Mouse (Mus musculus): ENCODE data around the gene Cplane1. TPM values are rescaled to one million over a fixed set of nuclear protein-coding genes. Genes with fewer than 3 reads are reported as not detected.
"Not testable (repeated sequence)": the region's sequence is repeated elsewhere in the genome, so short reads cannot be mapped to it uniquely, and the experiment has no call there.

The Cplane1 gene
- polyA plus RNA-seq, 1 experiment from 2014 or later = 9.8 TPM

GRCm38 (mm10) chr15:8267211-8267610 lies 98.3 kb downstream of the Cplane1 start:
- 91% methylated on average over 3 of the region's 3 CpGs for WGBS
- no peak overlapping the region for H3K4me3 ChIP-seq
- no peaks in the 10 kb centered on the region for H3K4me1 ChIP-seq
- H3K9me3 ChIP-seq = no peaks in the 10 kb centered on the region
- DNase-seq (ENCODE audit: extremely low spot score, low spot score) = no peak
- H3K36me3 ChIP-seq (replicated peaks) = peaks cover 90% of the 10 kb centered on the region
- no peaks in the 10 kb centered on the region for H3K27me3 ChIP-seq (ENCODE audit: poor library complexity, severe bottlenecking)
- H3K27ac ChIP-seq = no peak overlapping the region

DNA sequence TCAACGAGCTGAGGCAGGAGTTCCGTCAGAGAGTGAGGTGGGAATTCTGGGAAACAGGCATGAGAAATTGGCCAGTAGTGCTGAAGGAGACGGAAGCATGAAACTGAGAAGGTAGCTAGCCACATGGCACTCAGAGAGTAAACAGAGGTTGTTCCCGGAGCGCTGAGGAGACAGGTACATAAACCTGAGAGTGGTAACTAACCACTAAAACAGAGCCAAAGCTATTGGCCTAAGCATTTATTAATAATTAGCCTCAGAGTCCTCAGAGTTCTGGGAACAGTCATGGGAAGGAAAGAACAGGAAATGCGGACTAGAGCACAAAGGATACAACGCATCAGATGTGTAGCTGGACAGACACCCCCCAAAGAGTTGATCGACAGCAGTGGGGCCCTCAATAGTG lies 99.3 kb downstream of the Cplane1 start:
- peaks cover 91% of the 10 kb centered on the region for H3K36me3 ChIP-seq (replicated peaks)
- 95% methylated on average over 8 of the region's 8 CpGs for WGBS
- no peak for DNase-seq (ENCODE audit: extremely low spot score, low spot score)
- no peak overlapping the region for H3K27ac ChIP-seq
- no peak overlapping the region for H3K4me3 ChIP-seq
- no peaks in the 10 kb centered on the region for H3K9me3 ChIP-seq
- no peaks in the 10 kb centered on the region for H3K4me1 ChIP-seq
- no peaks in the 10 kb centered on the region for H3K27me3 ChIP-seq (ENCODE audit: poor library complexity, severe bottlenecking)

DNA sequence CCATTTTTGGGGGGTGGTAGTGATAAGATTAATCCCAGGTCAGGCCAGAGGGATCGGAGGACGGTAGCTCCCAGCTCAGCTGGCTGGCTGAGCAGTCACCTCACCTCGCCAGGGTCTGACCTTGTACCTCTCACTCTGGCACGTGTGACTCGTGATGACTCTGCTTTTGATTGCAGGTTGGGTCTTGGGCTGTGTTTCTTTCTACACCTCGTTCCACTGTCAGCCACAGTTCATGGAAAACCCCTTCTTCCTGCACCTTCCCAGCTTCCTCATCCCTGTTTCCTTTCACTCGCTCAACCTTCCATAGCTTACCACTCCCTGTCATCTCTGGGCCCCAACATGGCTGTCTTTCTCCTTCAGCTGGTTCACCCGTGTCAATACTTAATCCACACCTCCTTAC lies 103.0 kb downstream of the Cplane1 start:
- Histone ChIP-seq H3K4me1 (no peaks in the 10 kb centered on the region), H3K9me3 (peaks cover 7% of the 10 kb centered on the region; the same call in 1 of the 2 replicates), H3K27me3 (ENCODE audit: poor library complexity, severe bottlenecking) (no peaks in the 10 kb centered on the region), H3K36me3 (replicated peaks) (peaks cover 72% of the 10 kb centered on the region), H3K4me3 (no peak overlapping the region), H3K27ac (no peak overlapping the region)
- 88% methylated on average over 8 of the region's 8 CpGs for WGBS
- DNase-seq (ENCODE audit: extremely low spot score, low spot score) = no peak

DNA sequence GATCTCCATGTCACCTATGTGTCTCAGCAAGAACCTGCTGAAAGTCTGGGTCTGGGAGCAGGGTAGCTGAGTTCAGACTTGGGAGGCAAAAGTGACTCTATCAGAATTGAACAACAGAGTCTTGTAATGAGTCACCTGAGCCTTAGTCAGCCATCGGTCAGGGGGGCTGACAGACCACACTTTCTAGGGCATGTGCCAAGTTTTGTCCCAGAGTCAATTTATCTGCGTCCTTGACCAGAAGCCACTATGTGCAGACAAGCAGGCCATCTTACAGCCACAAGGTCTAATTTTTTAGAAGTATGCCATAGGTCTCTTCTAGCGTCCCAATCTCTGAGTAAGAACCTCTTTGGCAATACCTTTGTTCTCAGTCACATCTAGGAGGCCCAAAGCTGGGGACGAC lies 109.0 kb downstream of the Cplane1 start:
- WGBS = 90% methylated on average over 4 of the region's 4 CpGs
- Histone ChIP-seq H3K36me3 (replicated peaks) (peaks cover 19% of the 10 kb centered on the region), H3K4me1 (peaks cover 10% of the 10 kb centered on the region), H3K9me3 (peaks cover 11% of the 10 kb centered on the region; the same call in 1 of the 2 replicates)
- H3K27me3 ChIP-seq (ENCODE audit: poor library complexity, severe bottlenecking); H3K27ac ChIP-seq; DNase-seq (ENCODE audit: extremely low spot score, low spot score); H3K4me3 ChIP-seq: not testable (repeated sequence)

- Histone ChIP-seq H3K4me1 (peaks cover 10% of the 10 kb centered on the region), H3K9me3 (peaks cover 11% of the 10 kb centered on the region; the same call in 1 of the 2 replicates), H3K27ac (peak overlapping the region; percentile 76), H3K4me3 (peak overlapping the region; percentile 43), H3K27me3 (ENCODE audit: poor library complexity, severe bottlenecking) (no peaks in the 10 kb centered on the region), H3K36me3 (replicated peaks) (0 out of 2 replicates have a peak, but pooled peaks cover 7% of the 10 kb centered on the region)
- WGBS = 40% methylated on average over 17 of the region's 17 CpGs
- DNase-seq (ENCODE audit: extremely low spot score, low spot score) = peak; percentile 32
These were observed 110.4 kb downstream of the Cplane1 start for GRCm38 (mm10) chr15:8279320-8279779.

DNA sequence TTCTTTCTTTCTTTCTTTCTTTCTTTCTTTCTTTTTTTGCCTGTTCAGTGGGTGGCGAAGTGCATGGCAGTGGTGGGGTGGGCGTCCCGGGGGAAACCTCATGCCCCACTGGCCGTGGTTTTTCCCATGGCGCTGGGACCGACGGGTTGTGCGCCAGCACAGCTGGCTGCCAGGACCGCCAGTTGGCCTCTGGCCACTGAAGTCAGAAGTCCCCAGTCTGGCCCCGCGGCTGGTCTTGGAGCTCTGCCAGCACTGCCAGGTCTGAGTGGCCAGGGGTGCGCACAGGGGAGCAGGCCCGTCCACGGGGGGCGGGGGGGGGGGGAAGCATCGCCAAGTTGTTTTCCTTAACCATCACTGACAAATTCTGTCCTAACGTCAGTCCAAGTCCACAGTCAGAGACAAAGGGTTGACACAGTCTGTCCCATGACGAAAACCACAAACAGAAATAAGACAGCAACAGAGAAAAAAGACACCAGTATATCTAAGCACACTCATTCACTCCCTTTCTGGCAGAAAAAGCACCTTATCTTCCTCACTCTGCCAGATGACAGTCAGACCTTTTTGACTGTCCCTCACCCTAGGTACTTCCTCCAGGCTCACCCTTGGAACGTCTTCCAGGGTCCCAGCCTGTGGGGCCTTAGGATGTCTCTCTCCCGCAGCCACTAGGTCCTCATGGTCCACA lies 111.2 kb downstream of the Cplane1 start:
- DNase-seq (ENCODE audit: extremely low spot score, low spot score) = no peak
- Histone ChIP-seq H3K4me3 (peak overlapping the region; percentile 43), H3K27ac (peak overlapping the region; percentile 76; the same call in 1 of the 2 replicates), H3K9me3 (peaks cover 11% of the 10 kb centered on the region; the same call in 1 of the 2 replicates), H3K4me1 (peaks cover 10% of the 10 kb centered on the region), H3K27me3 (ENCODE audit: poor library complexity, severe bottlenecking) (no peaks in the 10 kb centered on the region), H3K36me3 (replicated peaks) (0 out of 2 replicates have a peak, but pooled peaks cover 2% of the 10 kb centered on the region)
- 76% methylated on average over 20 of the region's 20 CpGs for WGBS

DNA sequence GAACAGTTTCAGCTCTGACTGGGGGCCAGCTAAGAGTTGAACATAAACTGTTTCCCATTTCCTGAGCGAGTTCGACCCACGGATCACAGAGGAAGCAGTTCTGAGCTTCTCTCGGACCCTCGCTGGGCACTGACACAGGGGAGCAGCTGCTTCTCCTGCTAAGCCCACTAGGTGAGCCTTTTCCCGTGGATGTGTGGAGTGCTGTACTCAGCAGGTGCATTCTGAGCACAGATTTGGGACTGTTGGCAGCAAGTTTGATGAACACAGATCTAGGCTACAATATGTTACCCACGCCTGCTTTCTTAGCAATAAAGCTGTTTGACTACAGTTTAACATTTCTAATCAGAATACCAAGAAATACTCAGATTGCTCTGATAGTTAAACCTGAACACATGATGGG lies 112.8 kb downstream of the Cplane1 start:
- no peak for DNase-seq (ENCODE audit: extremely low spot score, low spot score)
- H3K27ac ChIP-seq = no peak overlapping the region
- 87% methylated on average over 7 of the region's 7 CpGs for WGBS

GRCm38 (mm10) chr15:8282155-8282554 lies 113.2 kb downstream of the Cplane1 start:
- H3K4me1 ChIP-seq = peaks cover 10% of the 10 kb centered on the region
- H3K9me3 ChIP-seq = 0 out of 2 replicates have a peak, but pooled peaks cover 5% of the 10 kb centered on the region
- H3K27me3 ChIP-seq (ENCODE audit: poor library complexity, severe bottlenecking) = no peaks in the 10 kb centered on the region
- no peak for DNase-seq (ENCODE audit: extremely low spot score, low spot score)
- 95% methylated on average over 2 of the region's 2 CpGs for WGBS
- no peak overlapping the region for H3K4me3 ChIP-seq
- no peak overlapping the region for H3K27ac ChIP-seq
- no peaks in the 10 kb centered on the region for H3K36me3 ChIP-seq (replicated peaks)

More for the DNA sequence above, 112.8 kb downstream of the Cplane1 start:
- Histone ChIP-seq H3K36me3 (replicated peaks) (no peaks in the 10 kb centered on the region), H3K27me3 (ENCODE audit: poor library complexity, severe bottlenecking) (no peaks in the 10 kb centered on the region), H3K9me3 (0 out of 2 replicates have a peak, but pooled peaks cover 5% of the 10 kb centered on the region), H3K4me3 (no peak overlapping the region), H3K4me1 (peaks cover 10% of the 10 kb centered on the region)

DNA sequence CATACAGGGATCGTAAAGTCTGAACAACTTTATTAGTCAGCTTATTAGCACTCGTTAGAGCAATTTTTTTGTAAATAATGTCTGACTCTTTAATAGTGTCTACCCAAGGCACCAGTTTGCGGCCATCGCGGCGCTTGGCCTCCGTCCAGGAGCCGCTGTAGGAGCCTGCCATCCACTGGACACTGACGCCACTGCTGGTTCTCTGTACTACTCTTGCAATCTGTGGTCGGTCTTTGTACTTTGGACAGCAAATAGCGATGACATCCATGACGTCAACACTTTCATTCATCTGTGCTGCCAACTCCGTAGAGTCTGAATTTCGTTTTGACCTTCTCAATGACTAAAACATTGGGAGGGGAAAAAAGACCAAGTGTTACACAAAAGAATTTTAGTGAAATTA lies 122.3 kb downstream of the Cplane1 start:
- peaks cover 66% of the 10 kb centered on the region for H3K36me3 ChIP-seq (replicated peaks)
- H3K4me3 ChIP-seq = no peak overlapping the region
- no peaks in the 10 kb centered on the region for H3K9me3 ChIP-seq
- no peaks in the 10 kb centered on the region for H3K27me3 ChIP-seq (ENCODE audit: poor library complexity, severe bottlenecking)
- DNase-seq (ENCODE audit: extremely low spot score, low spot score) = no peak
- H3K4me1 ChIP-seq = no peaks in the 10 kb centered on the region
- H3K27ac ChIP-seq = no peak overlapping the region
- 95% methylated on average over 14 of the region's 14 CpGs for WGBS

- H3K36me3 ChIP-seq (replicated peaks) = peaks cover 95% of the 10 kb centered on the region
These were observed 125.2 kb downstream of the Cplane1 start for GRCm38 (mm10) chr15:8294150-8294549.

DNA sequence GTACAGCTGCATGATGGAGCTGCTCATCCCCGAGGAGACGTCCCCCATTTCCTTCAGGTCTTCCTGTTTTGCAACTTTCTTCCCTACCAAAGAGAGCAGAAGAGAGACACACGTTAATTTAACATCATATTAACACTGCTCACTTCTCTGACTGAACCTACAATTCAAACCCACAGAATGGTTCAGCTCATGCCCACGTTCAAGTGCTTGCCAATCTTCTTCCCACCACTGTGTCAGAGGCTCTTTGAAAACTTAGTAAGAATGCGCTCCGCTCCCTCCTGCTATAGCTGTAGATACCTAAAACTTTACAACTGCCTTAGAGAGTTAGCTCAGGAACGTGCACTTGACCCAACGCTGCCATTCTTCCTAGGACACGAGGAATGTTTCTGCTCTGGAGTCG lies 134.0 kb downstream of the Cplane1 start:
- H3K4me3 ChIP-seq = no peak overlapping the region

More at GRCm38 (mm10) chr15:8294150-8294549, 125.2 kb downstream of the Cplane1 start:
- no peaks in the 10 kb centered on the region for H3K9me3 ChIP-seq
- no peak overlapping the region for H3K4me3 ChIP-seq
- 98% methylated on average over 6 of the region's 6 CpGs for WGBS
- H3K27ac ChIP-seq = no peak overlapping the region
- DNase-seq (ENCODE audit: extremely low spot score, low spot score) = no peak
- no peaks in the 10 kb centered on the region for H3K4me1 ChIP-seq
- no peaks in the 10 kb centered on the region for H3K27me3 ChIP-seq (ENCODE audit: poor library complexity, severe bottlenecking)

DNA sequence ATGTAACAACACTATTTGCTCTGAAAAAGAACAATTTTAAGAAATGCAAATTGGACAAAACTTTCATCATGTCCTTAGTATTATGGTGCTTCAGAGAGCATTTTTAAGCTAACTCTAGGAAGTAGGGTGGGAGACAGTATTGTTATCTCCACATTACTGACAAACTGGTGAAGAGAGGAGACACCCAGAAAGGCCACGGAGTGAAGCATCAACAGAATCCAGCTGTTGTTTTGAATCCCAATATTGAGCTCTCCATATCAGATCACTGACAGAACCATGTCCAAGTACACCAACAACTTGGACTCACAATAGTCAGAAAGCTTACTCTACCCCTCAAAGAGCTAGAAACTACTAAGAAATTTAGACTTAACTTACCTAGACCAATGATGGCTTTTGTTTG lies 136.6 kb downstream of the Cplane1 start:
- WGBS = 90% methylated on average over 1 of the region's 1 CpGs
- H3K27ac ChIP-seq = no peak overlapping the region
- no peak overlapping the region for H3K4me3 ChIP-seq
- H3K9me3 ChIP-seq = no peaks in the 10 kb centered on the region
- peaks cover 96% of the 10 kb centered on the region for H3K36me3 ChIP-seq (replicated peaks)
- H3K4me1 ChIP-seq = no peaks in the 10 kb centered on the region
- DNase-seq (ENCODE audit: extremely low spot score, low spot score) = no peak
- H3K27me3 ChIP-seq (ENCODE audit: poor library complexity, severe bottlenecking) = no peaks in the 10 kb centered on the region

More for the DNA sequence above, 134.0 kb downstream of the Cplane1 start:
- no peak for DNase-seq (ENCODE audit: extremely low spot score, low spot score)
- H3K36me3 ChIP-seq (replicated peaks) = peaks cover 100% of the 10 kb centered on the region
- H3K4me1 ChIP-seq = no peaks in the 10 kb centered on the region
- WGBS = 95% methylated on average over 10 of the region's 10 CpGs
- no peaks in the 10 kb centered on the region for H3K27me3 ChIP-seq (ENCODE audit: poor library complexity, severe bottlenecking)
- H3K27ac ChIP-seq = no peak overlapping the region
- H3K9me3 ChIP-seq = no peaks in the 10 kb centered on the region

DNA sequence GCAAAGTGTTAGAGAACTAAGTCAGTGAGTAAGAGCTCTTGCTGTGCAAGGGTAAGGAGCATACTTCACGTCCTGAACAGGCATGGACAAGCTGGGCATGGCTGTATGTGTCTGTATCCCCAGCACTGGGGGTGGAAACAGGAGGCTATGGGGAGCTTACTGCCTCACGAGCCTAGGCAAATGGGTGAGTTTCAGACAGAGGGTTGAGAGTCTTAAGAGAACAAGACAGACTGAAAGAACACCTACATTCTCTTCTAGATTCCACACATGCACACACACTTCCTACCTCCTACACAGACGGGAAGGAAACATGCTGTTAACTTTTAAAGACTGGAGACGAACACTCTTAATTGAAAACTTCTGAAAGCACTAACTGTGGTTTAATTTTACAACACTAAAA lies 148.5 kb downstream of the Cplane1 start:
- no peak for DNase-seq (ENCODE audit: extremely low spot score, low spot score)
- 91% methylated on average over 4 of the region's 4 CpGs for WGBS

More for the DNA sequence above, 148.5 kb downstream of the Cplane1 start:
- no peaks in the 10 kb centered on the region for H3K27me3 ChIP-seq (ENCODE audit: poor library complexity, severe bottlenecking)
- H3K9me3 ChIP-seq = no peaks in the 10 kb centered on the region
- H3K27ac ChIP-seq = no peak overlapping the region
- peaks cover 79% of the 10 kb centered on the region for H3K36me3 ChIP-seq (replicated peaks)
- H3K4me1 ChIP-seq = no peaks in the 10 kb centered on the region
- H3K4me3 ChIP-seq = no peak overlapping the region
